Mouse (Mus musculus) lung, adult 18-20 months (tissue): ENCODE results near the gene Tstd2.

Experiments
- DNase-seq, 2 experiments: peaks; one replicate each; pipeline ENCODE4 v3.0.0; 2022; ENCODE audit warnings: mixed read lengths in 2 of 2

Gene Tstd2

GRCm38 (mm10) chr4:46080261-46080660 lies 58.2 kb downstream of the Tstd2 start:
- DNase-seq: no peak

DNA sequence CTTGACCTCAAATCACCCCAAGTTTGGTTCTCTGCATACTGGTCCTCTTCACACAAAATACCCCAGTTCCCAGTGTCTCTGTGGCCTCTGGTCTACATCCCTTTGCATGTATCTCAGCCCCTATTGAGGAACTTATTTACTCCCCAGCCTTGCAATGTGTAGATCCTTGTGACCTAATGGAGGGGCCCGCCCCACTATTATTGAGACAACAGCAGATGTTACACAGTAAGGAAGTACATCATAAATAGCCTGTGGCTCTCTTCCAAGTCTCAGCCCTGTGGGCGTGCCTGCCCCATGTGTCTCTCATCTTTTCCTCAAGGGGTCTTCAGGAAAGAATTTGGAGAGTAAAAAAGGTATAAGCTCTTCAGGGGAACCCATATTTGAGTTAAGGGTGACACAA lies 61.6 kb downstream of the Tstd2 start:
- no peak for DNase-seq

DNA sequence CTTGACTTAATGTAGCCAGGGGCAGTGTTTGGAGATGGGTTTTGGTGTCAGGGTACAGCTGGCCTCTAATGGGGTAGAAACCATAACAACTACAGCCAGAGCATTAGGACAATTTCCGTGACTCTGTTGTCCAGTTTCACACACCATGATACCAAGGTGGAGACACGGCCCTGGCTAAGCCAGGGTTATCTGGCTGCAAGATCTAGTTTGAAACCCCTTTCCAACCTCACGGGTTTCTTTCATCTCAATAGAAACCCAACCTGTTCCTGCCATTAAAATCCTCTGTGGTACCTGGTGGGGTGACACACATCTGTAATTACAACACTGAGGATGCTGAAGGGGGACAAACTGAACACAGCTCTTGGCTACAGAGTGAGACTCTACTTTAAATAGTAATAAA lies 62.8 kb downstream of the Tstd2 start:
- no peak for DNase-seq

DNA sequence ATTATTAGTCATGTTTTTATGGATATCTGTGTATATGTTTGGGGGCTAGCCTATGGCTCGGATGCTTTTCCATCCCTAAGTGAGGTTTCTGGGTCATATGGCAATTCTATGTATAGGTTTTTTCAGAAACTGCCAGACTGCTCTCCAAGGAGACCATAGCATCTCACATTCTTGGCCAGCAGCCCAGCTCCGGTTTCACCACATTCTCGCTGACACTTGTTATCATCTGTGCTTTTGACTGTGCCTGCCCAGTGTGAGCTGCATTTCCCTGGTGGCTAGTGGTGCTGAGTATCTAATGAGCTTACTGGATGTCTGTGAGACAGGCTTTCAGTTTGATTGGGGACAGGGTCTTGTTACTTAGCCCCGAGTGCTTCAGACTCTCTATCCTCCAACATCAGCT lies 64.8 kb downstream of the Tstd2 start:
- DNase-seq: peak in 1 of 2 experiments; percentile 20

DNA sequence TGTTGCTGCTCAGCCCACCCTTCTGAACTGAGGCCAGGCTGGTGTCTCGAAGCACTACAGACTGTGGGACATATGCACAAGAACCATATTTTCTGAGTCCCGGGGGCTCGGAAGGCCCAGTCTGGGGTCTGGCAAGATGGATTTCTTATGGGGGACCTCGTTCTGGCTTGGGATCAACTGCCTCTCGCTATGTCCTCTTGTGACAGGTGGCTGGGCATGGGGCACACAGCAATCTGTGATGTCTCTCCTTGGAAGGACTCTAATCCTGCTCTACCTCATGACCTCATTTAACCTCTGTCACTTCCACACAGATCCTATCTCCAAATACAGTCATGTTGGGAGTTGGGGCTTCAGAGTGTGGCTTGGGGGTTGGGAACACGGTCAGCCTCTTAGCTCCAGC lies 65.9 kb downstream of the Tstd2 start:
- DNase-seq: no peak

GRCm38 (mm10) chr4:46069851-46070482 lies 68.5 kb downstream of the Tstd2 start:
- no peak for DNase-seq

- no peak for DNase-seq
Observed at GRCm38 (mm10) chr4:46068573-46068972, 69.9 kb downstream of the Tstd2 start.

GRCm38 (mm10) chr4:46068060-46068459 lies 70.4 kb downstream of the Tstd2 start:
- no peak for DNase-seq

- DNase-seq: peak; percentile 75 to 80
Observed at GRCm38 (mm10) chr4:46065695-46066340, 72.7 kb downstream of the Tstd2 start.

- DNase-seq: peak; percentile 76 to 81
Observed at GRCm38 (mm10) chr4:46064961-46065360, 73.5 kb downstream of the Tstd2 start.
